Mouse (Mus musculus): ENCODE measurements around the gene Fancg. TPM values are rescaled to one million over a fixed set of nuclear protein-coding genes. Genes with fewer than 3 reads are reported as not detected.
A peak's percentile ranks its signal among the peaks of the same experiment; 100 is the strongest.

The Fancg gene
- polyA plus RNA-seq, 1 experiment from 2014 or later = 5.5 TPM

- H3K4me1 ChIP-seq (ENCODE audit: insufficient read depth) = peaks cover 37% of the 10 kb centered on the region
- TF ChIP-seq EP300 (IDR thresholded peaks at IDR 0.05; ENCODE audit: low read depth) = peak; percentile 96
- TF ChIP-seq CTCF (IDR thresholded peaks at IDR 0.05; ENCODE audit: low read depth) = no peak
- H3K27ac ChIP-seq (ENCODE audit: low read depth) = peak overlapping the region; percentile 87
- ATAC-seq (peak; percentile 40), DNase-seq (peak; percentile 84)
- WGBS (ENCODE audit: insufficient replicate concordance) = 16% methylated on average over 4 of the region's 4 CpGs
- H3K4me3 ChIP-seq (ENCODE audit: low read depth, low read length) = peak overlapping the region; percentile 68
- no peaks in the 10 kb centered on the region for H3K9me3 ChIP-seq (ENCODE audit: low read length)
- H3K36me3 ChIP-seq (replicated peaks; ENCODE audit: insufficient read depth, low read length) = peaks cover 31% of the 10 kb centered on the region
- H3K9ac ChIP-seq (replicated peaks) = peak overlapping the region; percentile 83
- no peaks in the 10 kb centered on the region for H3K27me3 ChIP-seq (ENCODE audit: insufficient read depth, low read length)
- H3K4me2 ChIP-seq (ENCODE audit: low read depth, low read length) = peak overlapping the region; percentile 84
These were observed 27.7 kb upstream of the Fancg start for GRCm38 (mm10) chr4:43037860-43038566.

- H3K27ac ChIP-seq (ENCODE audit: low read depth) = no peak overlapping the region
- DNase-seq (no peak), ATAC-seq (no peak)
- H3K36me3 ChIP-seq (replicated peaks; ENCODE audit: insufficient read depth, low read length) = peaks cover 31% of the 10 kb centered on the region
- no peak overlapping the region for H3K9ac ChIP-seq (replicated peaks)
- no peaks in the 10 kb centered on the region for H3K9me3 ChIP-seq (ENCODE audit: low read length)
- H3K4me2 ChIP-seq (ENCODE audit: low read depth, low read length) = peak overlapping the region; percentile 37; the same call in 1 of the 2 replicates
- H3K4me1 ChIP-seq (ENCODE audit: insufficient read depth) = peaks cover 37% of the 10 kb centered on the region
- no peak for TF ChIP-seq CTCF (IDR thresholded peaks at IDR 0.05; ENCODE audit: low read depth)
- no peak for TF ChIP-seq EP300 (IDR thresholded peaks at IDR 0.05; ENCODE audit: low read depth)
- H3K4me3 ChIP-seq (ENCODE audit: low read depth, low read length) = no peak overlapping the region
- 87% methylated on average over 10 of the region's 10 CpGs for WGBS (ENCODE audit: insufficient replicate concordance)
- no peaks in the 10 kb centered on the region for H3K27me3 ChIP-seq (ENCODE audit: insufficient read depth, low read length)
These were observed 26.1 kb upstream of the Fancg start for GRCm38 (mm10) chr4:43036356-43036755.

- peaks cover 35% of the 10 kb centered on the region for H3K4me1 ChIP-seq (ENCODE audit: insufficient read depth)
- no peak for TF ChIP-seq CTCF (IDR thresholded peaks at IDR 0.05; ENCODE audit: low read depth)
- TF ChIP-seq EP300 (IDR thresholded peaks at IDR 0.05; ENCODE audit: low read depth) = no peak
- H3K4me2 ChIP-seq (ENCODE audit: low read depth, low read length) = no peak overlapping the region; the same call in 1 of the 2 replicates
- H3K27ac ChIP-seq (ENCODE audit: low read depth) = no peak overlapping the region
- no peak overlapping the region for H3K4me3 ChIP-seq (ENCODE audit: low read depth, low read length)
- peaks cover 31% of the 10 kb centered on the region for H3K36me3 ChIP-seq (replicated peaks; ENCODE audit: insufficient read depth, low read length)
- H3K9me3 ChIP-seq (ENCODE audit: low read length) = no peaks in the 10 kb centered on the region
- WGBS (ENCODE audit: insufficient replicate concordance) = 65% methylated on average over 6 of the region's 6 CpGs
- H3K9ac ChIP-seq (replicated peaks) = no peak overlapping the region
- DNase-seq (no peak), ATAC-seq (no peak)
- no peaks in the 10 kb centered on the region for H3K27me3 ChIP-seq (ENCODE audit: insufficient read depth, low read length)
These were observed 25.5 kb upstream of the Fancg start for GRCm38 (mm10) chr4:43035851-43036250.

GRCm38 (mm10) chr4:43033481-43033880 lies 23.2 kb upstream of the Fancg start:
- no peak overlapping the region for H3K9ac ChIP-seq (replicated peaks)
- H3K9me3 ChIP-seq (ENCODE audit: low read length) = no peaks in the 10 kb centered on the region
- H3K4me1 ChIP-seq (ENCODE audit: insufficient read depth) = peaks cover 29% of the 10 kb centered on the region
- H3K4me3 ChIP-seq (ENCODE audit: low read depth, low read length) = no peak overlapping the region
- H3K4me2 ChIP-seq (ENCODE audit: low read depth, low read length) = no peak overlapping the region
- DNase-seq = no peak
- H3K27ac ChIP-seq (ENCODE audit: low read depth) = no peak overlapping the region
- TF ChIP-seq EP300 (IDR thresholded peaks at IDR 0.05; ENCODE audit: low read depth) (no peak), CTCF (IDR thresholded peaks at IDR 0.05; ENCODE audit: low read depth) (no peak)
- H3K27me3 ChIP-seq (ENCODE audit: insufficient read depth, low read length) = no peaks in the 10 kb centered on the region
- no peak for ATAC-seq
- 84% methylated on average over 14 of the region's 14 CpGs for WGBS (ENCODE audit: insufficient replicate concordance)
- H3K36me3 ChIP-seq (replicated peaks; ENCODE audit: insufficient read depth, low read length) = peaks cover 43% of the 10 kb centered on the region

- WGBS (ENCODE audit: insufficient replicate concordance) = 82% methylated on average over 1 of the region's 1 CpGs
- DNase-seq (no peak), ATAC-seq (no peak)
- Histone ChIP-seq H3K4me1 (ENCODE audit: insufficient read depth) (peaks cover 20% of the 10 kb centered on the region), H3K36me3 (replicated peaks; ENCODE audit: insufficient read depth, low read length) (peaks cover 50% of the 10 kb centered on the region), H3K27ac (ENCODE audit: low read depth) (no peak overlapping the region), H3K9me3 (ENCODE audit: low read length) (no peaks in the 10 kb centered on the region), H3K4me2 (ENCODE audit: low read depth, low read length) (no peak overlapping the region), H3K27me3 (ENCODE audit: insufficient read depth, low read length) (no peaks in the 10 kb centered on the region), H3K4me3 (ENCODE audit: low read depth, low read length) (no peak overlapping the region), H3K9ac (replicated peaks) (no peak overlapping the region)
- no peak for TF ChIP-seq CTCF (IDR thresholded peaks at IDR 0.05; ENCODE audit: low read depth)
- TF ChIP-seq EP300 (IDR thresholded peaks at IDR 0.05; ENCODE audit: low read depth) = no peak
These were observed 22.2 kb upstream of the Fancg start for GRCm38 (mm10) chr4:43032501-43032900.

- H3K9ac ChIP-seq (replicated peaks) = peak within 1 kb of the TSS; percentile 86
- no peaks in the 10 kb centered on the region for H3K27me3 ChIP-seq (ENCODE audit: insufficient read depth, low read length)
- TF ChIP-seq EP300 (IDR thresholded peaks at IDR 0.05; ENCODE audit: low read depth) = no peak; the same call in 1 of the 2 replicates
- TF ChIP-seq CTCF (IDR thresholded peaks at IDR 0.05; ENCODE audit: low read depth) = peak; percentile 72
- peaks cover 56% of the 10 kb centered on the region for H3K36me3 ChIP-seq (replicated peaks; ENCODE audit: insufficient read depth, low read length)
- peaks cover 13% of the 10 kb centered on the region; the same call in 1 of the 2 replicates for H3K4me1 ChIP-seq (ENCODE audit: insufficient read depth)
- H3K27ac ChIP-seq (ENCODE audit: low read depth) = peak within 1 kb of the TSS; percentile 79
- 2% methylated on average over 38 of the region's 38 CpGs for WGBS (ENCODE audit: insufficient replicate concordance)
- no peaks in the 10 kb centered on the region for H3K9me3 ChIP-seq (ENCODE audit: low read length)
- DNase-seq = peak; percentile 93
- H3K4me2 ChIP-seq (ENCODE audit: low read depth, low read length) = peak within 1 kb of the TSS; percentile 82
- ATAC-seq = peak; percentile 98
- peak within 1 kb of the TSS; percentile 79 for H3K4me3 ChIP-seq (ENCODE audit: low read depth, low read length)
These were observed 21.1 kb upstream of the Fancg start, which contains the start of gene Stoml2 for GRCm38 (mm10) chr4:43031237-43031995. TSS of gene Stoml2 (minus strand) at chr4:43031710.

Data from liver, postnatal 0 days (tissue).